Mouse (Mus musculus) fat pad, adult 2 months (tissue): Measurements from ENCODE around the gene Ech1.

Experiments
- DNase-seq: peaks from one replicate; pipeline ENCODE4 v3.0.0-alpha.2; 2011; ENCODE audit warnings: low read depth, low spot score; ENCODE audit errors: extremely low read depth

Gene Ech1

DNA sequence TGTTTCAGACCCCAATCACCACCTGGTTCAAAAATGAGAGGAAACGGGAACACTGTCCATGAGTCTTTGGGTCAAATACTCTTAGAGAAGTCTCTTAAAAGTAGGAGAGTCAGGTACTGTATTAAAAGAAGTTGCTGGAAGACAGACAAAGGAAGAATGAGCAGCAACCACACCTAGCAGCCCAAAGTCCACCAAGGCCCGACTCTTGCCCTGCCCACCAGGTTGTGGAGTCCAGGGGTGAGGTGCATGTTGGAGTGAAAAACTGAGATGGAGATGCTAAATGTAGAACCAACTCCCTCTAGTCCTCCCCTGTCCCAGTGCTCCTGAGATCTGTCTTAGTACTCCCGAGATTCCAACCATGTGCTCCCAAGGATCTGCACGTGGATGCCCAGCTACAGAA, 25.6 kb downstream of the Ech1 start:
- no peak for DNase-seq

- DNase-seq: no peak
Observed at GRCm38 (mm10) chr7:28859953-28860352, 34.9 kb downstream of the Ech1 start.

GRCm38 (mm10) chr7:28860898-28861297, 35.9 kb downstream of the Ech1 start:
- DNase-seq: no peak

DNA sequence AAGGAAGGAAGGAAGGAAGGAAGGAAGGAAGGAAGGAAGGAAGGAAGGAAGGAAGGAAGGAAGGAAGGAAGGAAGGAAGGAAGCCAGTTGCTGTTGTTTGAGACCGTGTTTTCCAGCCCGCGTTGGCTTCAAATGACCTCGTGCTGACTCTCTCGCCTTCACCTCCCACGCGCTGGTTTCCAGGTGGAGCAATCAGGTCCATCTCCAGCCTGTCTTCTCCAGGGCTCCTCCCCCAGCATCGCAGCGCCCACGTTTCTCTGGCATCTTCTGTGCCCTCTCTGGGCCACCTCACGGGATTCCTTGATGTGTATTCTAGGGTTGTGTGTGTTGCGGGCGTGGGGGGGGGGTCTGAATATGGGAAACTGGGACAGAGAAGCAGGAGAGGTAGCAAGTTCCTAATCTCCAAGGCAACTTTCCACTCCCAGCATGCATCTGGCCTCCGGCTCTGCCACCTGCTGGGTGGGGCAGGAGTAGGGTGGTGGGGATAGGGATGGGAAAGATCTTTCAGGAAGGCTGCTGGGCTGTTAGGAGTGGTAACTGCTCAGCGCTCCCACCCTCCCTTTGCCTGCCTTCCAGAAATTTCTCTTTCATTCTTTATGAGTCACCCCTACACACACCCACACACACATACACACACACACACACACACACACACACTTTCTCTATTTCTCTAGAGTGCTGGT, 37.9 kb downstream of the Ech1 start:
- peak; percentile 58 for DNase-seq

DNA sequence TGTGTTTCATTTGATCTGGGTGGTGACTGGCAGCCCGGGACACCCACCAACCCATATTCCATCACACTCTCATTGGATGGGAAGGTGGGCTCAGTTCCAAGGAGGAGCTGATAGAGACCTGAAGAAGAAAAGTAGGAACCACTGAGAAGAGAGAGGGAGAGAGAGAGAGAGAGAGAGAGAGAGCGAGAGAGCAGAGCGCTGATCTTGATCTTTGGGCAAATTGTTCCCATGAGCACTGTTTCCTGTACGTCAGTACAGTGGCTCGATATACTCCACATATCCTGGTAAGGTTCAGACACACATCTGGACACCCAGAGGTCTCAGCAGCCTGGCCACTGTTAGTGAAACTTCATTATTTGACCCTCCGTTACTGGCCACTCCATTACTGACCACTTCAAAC, 38.5 kb downstream of the Ech1 start, which contains the start of gene Lgals7:
Gene Lgals7 (plus strand): TSS at position 314 of the 400 bp plus-strand sequence.
- DNase-seq: no peak

DNA sequence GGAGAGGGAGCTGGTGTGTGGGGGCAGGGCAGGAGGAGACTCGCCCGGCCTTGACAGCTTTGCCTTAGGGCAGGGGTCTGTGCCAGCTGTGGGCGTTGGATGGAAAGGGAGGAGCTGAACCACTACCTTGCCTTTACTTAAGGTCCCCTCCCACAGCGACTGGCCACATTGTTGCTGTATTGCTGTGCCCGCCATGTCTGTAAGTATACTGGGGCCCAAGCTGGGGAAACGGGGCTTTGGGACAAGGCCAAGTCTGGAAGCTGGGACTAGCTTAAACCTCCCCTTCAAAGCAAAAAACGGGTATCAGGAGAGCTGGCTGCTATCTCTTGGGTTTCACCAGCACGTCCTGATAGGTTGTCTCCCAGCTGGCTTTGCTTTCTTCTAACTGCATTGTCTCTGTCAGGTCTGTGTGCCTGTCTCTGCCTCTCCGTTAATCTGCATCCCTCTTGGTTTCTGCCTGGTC, 39.3 kb downstream of the Ech1 start:
- DNase-seq: peak; percentile 68

- no peak for DNase-seq
Observed at GRCm38 (mm10) chr7:28865481-28866300, 40.7 kb downstream of the Ech1 start.

DNA sequence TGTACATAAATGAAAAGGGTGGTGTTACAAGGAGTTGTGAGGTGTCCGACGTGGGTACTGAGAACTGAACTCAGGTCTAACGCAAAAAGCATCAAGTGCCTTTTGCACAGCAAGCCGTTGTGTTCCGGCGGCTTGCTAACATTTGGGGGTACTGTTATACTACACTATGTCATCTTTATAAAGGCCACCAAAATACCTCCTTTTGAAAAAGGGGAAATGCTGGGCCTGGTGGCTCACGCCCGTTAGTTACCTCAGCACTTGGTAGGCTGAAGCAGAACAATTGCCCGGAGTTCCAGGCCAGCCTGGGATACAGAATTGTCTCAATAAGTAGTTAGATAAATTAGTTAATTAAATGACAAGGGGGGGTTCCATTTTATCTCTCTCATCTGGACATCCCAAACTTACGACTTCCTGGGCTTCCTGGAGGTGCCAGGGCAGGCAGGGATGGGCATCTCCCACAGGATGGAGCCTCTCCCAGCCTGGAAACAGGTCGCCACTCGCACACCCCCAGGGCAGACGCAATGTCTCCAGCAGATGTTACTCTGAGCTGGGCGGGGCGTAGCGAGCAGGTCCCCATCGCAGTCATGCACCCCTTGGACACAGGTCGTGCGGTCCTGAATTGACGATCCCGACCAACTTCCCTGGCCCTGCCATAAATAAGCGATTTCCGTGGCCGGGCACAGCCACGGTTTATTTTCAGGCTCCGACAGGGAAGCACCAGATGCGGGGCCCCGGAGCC, 41.9 kb downstream of the Ech1 start:
- peak; percentile 73 for DNase-seq

- peak; percentile 74 for DNase-seq
Observed at GRCm38 (mm10) chr7:28867508-28868340, 42.7 kb downstream of the Ech1 start.

GRCm38 (mm10) chr7:28870901-28871664, 46.1 kb downstream of the Ech1 start:
- DNase-seq: no peak

DNA sequence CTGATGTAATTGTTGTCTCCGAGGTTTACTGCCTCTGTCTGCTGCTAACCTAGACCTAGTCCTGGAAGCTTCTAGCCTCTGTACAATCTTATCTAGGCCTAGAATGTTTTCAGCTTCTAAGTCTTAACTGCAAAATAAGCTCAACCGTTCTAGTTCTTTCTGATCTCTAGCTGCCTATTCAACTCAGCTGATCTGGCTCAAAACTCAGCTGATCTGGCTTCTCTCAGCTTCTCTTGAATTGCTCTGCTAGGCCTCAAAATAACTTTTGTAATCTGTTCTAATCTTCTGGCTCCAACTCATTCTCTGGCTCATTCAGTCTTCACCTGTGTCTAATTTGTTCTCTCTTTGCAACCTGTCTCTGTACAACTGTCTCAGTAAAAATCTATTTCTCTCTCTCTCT, 49.5 kb downstream of the Ech1 start:
- DNase-seq: no peak

DNA sequence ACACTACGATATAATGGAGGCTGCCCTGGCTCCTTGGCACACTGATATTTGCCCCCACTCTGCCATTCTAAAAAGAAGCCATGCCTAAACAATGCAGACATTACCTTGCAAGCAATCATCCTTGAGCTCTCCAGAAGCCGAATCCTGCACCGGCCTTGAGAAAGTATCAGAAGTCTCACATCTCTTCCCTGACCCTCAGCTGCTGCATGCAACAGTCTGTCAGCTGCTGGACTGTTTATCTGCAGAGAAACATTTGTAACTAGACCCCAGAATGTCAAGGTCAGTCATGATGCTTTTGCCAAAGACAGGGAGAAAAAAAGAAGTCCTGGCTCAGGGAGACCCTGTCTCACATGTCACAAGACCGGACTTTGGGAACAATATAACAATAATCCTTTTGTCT, 51.1 kb downstream of the Ech1 start:
- no peak for DNase-seq

GRCm38 (mm10) chr7:28877155-28877554, 52.1 kb downstream of the Ech1 start:
- DNase-seq: no peak

DNA sequence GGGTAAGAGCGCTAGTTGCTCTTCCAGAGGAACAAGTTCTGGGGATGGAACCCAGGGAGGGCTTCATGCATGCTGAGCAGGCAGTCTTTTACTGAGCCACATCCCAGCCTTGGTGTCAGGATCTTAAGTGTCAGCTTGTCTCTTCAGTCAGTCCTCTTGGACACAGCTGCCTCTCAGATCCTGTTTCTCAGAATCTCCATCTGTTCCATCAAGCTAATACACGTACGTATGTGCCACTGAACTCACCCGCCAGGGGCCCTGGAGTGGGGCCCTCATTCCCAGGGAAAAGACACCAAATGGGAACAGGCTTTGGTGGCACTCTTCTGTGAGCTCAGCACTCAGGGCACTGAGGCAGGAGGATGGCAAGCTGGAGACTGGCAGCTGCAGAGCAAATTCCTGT, 52.8 kb downstream of the Ech1 start:
- no peak for DNase-seq

- DNase-seq: no peak
Observed at GRCm38 (mm10) chr7:28879606-28880005, 54.6 kb downstream of the Ech1 start.

- DNase-seq: no peak
Observed at GRCm38 (mm10) chr7:28880554-28880953, 55.5 kb downstream of the Ech1 start.

DNA sequence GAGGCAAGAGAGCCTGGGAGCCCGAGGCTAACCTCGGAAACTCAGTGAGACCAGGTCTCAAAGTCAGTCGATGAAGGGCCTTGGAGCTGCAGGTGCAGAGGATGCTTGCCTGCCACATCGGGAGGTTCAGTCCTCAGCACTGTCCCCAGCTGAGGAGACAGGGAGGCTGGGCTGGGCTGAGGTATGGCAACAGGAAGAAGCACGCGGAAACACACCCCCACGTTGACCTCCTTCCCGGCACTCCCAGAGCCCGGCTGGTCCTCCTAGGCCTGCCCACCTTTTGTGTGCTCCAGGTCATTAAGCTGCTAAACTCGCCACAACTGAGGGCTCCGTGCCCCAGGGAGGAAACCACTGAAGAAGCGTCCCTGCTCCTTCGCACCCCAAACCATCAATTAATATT, 56.2 kb downstream of the Ech1 start, which contains the start of gene Capn12:
Gene Capn12 (plus strand): TSS at position 224 of the 400 bp plus-strand sequence.
- DNase-seq: no peak
